Mouse (Mus musculus) cerebellum, adult 11 months (tissue): ENCODE measurements around the gene Agpat2.

ENCODE experiments used
- DNase-seq: peaks from one replicate; pipeline ENCODE4 v3.0.0; 2022

Agpat2 gene

GRCm38 (mm10) chr2:26571826-26572225 lies 32.4 kb downstream of the Agpat2 start:
- DNase-seq = no peak

DNA sequence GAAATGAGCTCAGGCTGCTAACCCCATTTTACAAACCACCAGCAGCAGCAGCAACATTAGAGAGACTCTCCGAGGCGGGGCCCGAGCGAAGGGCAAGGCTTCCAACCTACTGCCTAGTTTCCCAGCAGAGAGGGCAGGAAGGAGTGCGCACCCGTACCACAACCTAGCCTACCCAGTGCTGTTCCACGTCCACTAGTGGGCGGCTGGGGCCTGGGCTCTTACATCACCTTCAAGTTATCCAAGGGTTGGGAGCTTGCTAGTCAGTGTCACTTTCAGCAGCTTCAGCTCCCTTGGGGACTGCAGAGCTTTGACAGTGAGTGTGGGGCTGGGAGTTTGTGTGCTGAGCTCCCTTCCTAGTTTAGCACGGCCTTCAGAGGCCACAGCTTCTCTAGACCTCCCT lies 32.8 kb downstream of the Agpat2 start:
- DNase-seq = no peak

DNA sequence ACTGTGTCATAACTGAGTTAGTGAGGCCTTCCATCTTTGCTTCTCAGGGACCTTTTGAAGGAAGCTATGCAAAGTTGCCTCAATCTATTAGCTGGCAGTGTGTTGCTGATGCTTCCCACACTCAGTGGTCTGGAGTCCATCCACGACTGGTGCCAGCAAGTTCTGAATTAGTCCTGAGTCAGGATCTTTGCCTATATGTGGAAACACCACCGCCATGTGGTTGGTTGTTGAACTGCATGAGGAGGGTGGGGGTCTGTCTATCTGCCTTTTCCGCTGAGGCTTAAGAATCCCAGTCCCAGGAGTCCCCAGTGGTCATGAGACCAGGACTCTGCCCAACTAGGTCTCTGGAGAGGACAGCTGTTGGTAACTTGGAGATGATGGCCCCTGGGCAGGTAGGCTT lies 34.2 kb downstream of the Agpat2 start:
- no peak for DNase-seq

DNA sequence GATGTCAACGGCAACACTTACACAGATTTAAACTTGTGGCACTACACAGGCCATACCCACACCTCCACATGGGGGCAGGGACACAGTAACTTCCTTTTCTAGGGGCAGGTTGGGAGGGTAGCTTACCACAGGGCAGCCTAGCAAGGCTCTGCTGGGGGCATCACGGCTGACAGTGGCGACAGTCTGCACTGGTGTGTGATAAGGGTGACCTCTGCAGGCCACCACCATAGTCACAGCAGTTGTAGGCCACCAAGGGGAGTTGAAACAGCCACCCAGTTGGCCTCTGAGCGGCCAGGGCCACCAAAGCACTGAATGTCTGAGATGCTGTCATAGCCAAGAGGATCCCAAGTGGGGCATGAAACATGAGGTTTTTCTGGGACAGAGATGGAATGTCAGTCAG lies 38.0 kb downstream of the Agpat2 start:
- DNase-seq = peak; percentile 11

- no peak for DNase-seq
Measured at GRCm38 (mm10) chr2:26561351-26562016, 42.7 kb downstream of the Agpat2 start.

GRCm38 (mm10) chr2:26560506-26560905 lies 43.7 kb downstream of the Agpat2 start:
- DNase-seq = no peak

DNA sequence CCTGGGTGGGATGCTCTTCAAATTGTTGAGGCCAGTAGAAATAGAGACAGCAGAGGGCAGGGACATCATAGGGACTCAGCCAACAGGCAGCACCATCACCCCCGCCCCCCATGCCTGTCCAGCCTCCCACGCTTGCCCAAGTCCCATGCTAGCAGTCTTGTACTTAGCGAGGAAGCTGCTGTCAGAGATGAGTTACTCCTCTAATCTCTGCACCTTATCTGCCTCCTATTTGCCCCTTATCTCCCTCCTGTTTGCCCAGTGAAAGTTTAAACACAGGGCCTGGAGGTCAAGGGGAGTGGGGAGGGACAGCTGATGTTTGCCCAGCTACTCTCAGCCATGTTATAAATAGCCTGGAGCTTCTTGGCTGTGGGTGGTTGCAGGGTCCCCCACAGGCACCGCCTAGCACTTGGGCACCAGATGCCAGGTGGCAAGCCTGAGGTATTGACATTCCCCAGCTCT lies 47.7 kb downstream of the Agpat2 start:
- no peak for DNase-seq

- no peak for DNase-seq
Measured at GRCm38 (mm10) chr2:26555076-26555475, 49.1 kb downstream of the Agpat2 start.

GRCm38 (mm10) chr2:26553904-26554303 lies 50.3 kb downstream of the Agpat2 start:
- DNase-seq = no peak

GRCm38 (mm10) chr2:26552066-26552465 lies 52.2 kb downstream of the Agpat2 start:
- DNase-seq = no peak

- DNase-seq = no peak
Measured at GRCm38 (mm10) chr2:26551446-26551845, 52.8 kb downstream of the Agpat2 start.

GRCm38 (mm10) chr2:26550777-26551176 lies 53.4 kb downstream of the Agpat2 start:
- DNase-seq = no peak

DNA sequence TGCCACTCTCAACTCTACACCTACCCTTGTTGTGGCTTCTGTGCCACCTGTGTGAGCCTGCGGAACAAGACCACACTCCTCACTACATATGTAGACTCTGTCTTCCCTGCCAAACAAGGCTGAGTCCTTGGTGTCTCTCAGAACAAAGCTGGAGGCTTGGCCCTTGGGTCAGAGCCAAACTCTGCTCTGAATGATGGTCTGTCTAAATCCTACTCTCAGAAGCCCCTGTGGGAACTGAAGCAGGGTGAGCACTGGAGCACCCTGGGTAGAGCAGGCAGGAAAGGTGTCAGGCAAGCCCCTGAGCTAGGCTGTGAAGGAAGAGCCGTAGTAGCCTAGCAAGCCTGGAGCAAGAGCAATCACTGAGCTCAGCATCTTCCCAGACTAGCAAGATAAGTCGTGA lies 54.0 kb downstream of the Agpat2 start:
- DNase-seq = no peak

DNA sequence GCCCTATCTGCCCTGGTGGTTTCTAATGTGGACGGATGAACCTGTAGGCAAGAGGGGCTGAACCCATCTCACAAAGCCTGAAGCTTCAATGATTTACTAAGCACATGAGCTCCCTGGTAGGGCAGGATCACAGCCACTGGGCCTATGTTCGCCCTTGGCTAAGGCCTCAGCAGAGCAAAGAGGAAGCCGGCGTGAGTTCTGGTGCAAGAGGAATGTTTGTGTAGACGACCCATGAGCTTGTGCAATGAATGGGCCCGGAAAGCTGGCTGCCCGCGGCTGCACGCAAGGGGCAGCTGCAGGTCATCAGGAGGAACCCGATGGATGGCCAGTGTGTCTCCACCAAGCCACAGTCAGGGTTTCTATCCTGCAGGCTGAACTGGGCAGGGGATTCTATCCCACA lies 54.4 kb downstream of the Agpat2 start:
- DNase-seq = no peak

DNA sequence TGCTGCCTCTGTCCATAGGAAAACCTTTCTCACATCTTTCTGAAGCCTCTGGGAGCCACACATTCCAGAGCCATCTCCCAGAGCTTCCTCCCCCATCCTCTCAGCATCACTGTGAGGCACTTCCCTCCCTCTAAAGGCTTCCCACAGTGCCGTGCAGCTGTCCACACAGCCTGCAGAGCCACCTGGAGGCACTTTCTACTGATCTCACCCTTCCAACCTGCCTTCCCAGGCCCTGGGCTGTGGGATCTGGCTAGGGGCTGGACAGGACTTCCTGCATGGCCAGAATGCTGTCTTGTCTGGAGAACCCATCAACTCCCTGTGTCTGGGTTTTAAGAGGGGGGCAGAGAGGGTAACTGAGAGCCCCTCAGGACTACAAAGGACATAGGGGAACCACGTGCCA lies 56.7 kb downstream of the Agpat2 start:
- peak; percentile 8 for DNase-seq

DNA sequence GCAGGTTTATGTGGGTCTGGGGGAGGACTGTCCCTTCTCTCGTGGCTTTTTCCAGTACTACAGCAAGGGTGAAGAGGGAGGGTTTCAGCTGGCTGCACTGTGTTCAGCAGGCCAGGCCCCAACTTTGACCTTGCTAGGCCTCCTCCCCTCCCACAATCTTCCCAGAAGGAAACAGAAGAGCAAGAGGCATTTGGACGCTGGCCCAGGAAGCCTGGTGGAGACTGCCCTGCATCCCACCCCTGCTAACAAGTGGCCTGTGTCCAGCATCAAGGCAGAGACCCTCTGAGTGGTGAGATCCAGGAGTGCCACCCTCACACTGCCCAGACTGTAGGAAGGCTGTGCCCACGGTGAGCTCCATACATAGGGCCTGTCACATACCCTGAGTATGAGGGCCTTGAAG lies 60.0 kb downstream of the Agpat2 start:
- DNase-seq = no peak

GRCm38 (mm10) chr2:26543768-26544167 lies 60.4 kb downstream of the Agpat2 start:
- no peak for DNase-seq

GRCm38 (mm10) chr2:26543155-26543554 lies 61.1 kb downstream of the Agpat2 start:
- DNase-seq = no peak
